Mouse (Mus musculus): ENCODE results near the gene Ptcd2. TPM values are rescaled to one million over a fixed set of nuclear protein-coding genes. Genes with fewer than 3 reads are reported as not detected.

Gene Ptcd2
- polyA plus RNA-seq, 1 experiment from 2014 or later: 56.6 TPM

Other genes with a start within 250 kb of the Ptcd2 start
- gene Zfp366, start 159.9 kb downstream of the Ptcd2 start, polyA plus RNA-seq (2015; fragmentation: Nextera tagmentation; extraction: Ambion mirVana): 0.96 and 1.1 TPM in 2 replicates
- gene Mrps27, start 81 bp upstream of the Ptcd2 start, polyA plus RNA-seq (2015; fragmentation: Nextera tagmentation; extraction: Ambion mirVana): 79.3 and 80.6 TPM in 2 replicates
- gene Map1b, start 171.8 kb upstream of the Ptcd2 start, polyA plus RNA-seq (2015; fragmentation: Nextera tagmentation; extraction: Ambion mirVana): 48.2 and 58.4 TPM in 2 replicates

Data from kidney, embryonic 16.5 days (tissue).